Mouse (Mus musculus) intestine, postnatal 0 days (tissue): Measurements from ENCODE around the gene Parp16. TPM values are rescaled to one million over a fixed set of nuclear protein-coding genes. Genes with fewer than 3 reads are reported as not detected.

Experiments used
- ATAC-seq: fragments of 200-750 bp; cut with Nextera tagmentation; 2 replicates; pipeline ENCODE4 v1.8.0; 2017; ENCODE audit warnings: mild to moderate bottlenecking, moderate TSS enrichment, moderate library complexity
- H3K27ac ChIP-seq: fragments of 300-500 bp; sonication (generic); 2 replicates; pipeline ENCODE4 v1.5.1; 2014; ENCODE audit warnings: mild to moderate bottlenecking, low read depth, low read length, moderate library complexity
- H3K27me3 ChIP-seq: fragments of 300-500 bp; sonication (generic); replicated peaks from 2 replicates; pipeline ENCODE4 v1.6.1; 2014; ENCODE audit warnings: low read length, mixed read lengths; ENCODE audit not compliant: control insufficient read depth, insufficient read depth
- H3K36me3 ChIP-seq: fragments of 300-500 bp; sonication (generic); 2 replicates; pipeline ENCODE4 v1.6.1; 2014; ENCODE audit warnings: mild to moderate bottlenecking, moderate library complexity; ENCODE audit not compliant: control insufficient read depth, insufficient read depth
- H3K4me1 ChIP-seq: fragments of 300-500 bp; sonication (generic); replicated peaks from 2 replicates; pipeline ENCODE4 v1.6.1; 2014; ENCODE audit warnings: antibody characterized with exemption, low read length, mixed read lengths; ENCODE audit not compliant: control insufficient read depth, insufficient read depth
- H3K4me2 ChIP-seq: fragments of 300-500 bp; sonication (generic); replicated peaks from 2 replicates; pipeline ENCODE4 v1.6.1; 2014; ENCODE audit warnings: low read depth, mild to moderate bottlenecking, moderate library complexity
- H3K4me3 ChIP-seq: fragments of 300-500 bp; sonication (generic); 2 replicates; pipeline ENCODE4 v1.5.1; 2014; ENCODE audit warnings: low read depth, low read length
- H3K9ac ChIP-seq: fragments of 300-500 bp; sonication (generic); 2 replicates; pipeline ENCODE4 v1.6.1; 2014; ENCODE audit warnings: mild to moderate bottlenecking, low read depth, low read length
- H3K9me3 ChIP-seq: fragments of 300-500 bp; sonication (generic); 2 replicates; pipeline ENCODE4 v1.6.1; 2016; ENCODE audit warnings: mixed run types; ENCODE audit not compliant: control insufficient read depth
- CTCF ChIP-seq: sonication (generic); IDR thresholded peaks from 2 replicates; pipeline ENCODE4 v1.5.1; 2016; ENCODE audit warnings: low read depth, mild to moderate bottlenecking, control low read depth, antibody characterized with exemption, moderate library complexity
- WGBS: fragments of 180-500 bp; shearing (Covaris S2); extraction: QIAGEN DNeasy Blood & Tissue Kit; methylation state at CpG from one replicate; pipeline ENCODE4 v1.1.7; 2014; 5-methylcytosine and 5-hydroxymethylcytosine counted together
- polyA plus RNA-seq: library from polyadenylated mRNA; unstranded; fragments of >200 nt; fragmentation: Nextera tagmentation; extraction: Ambion mirVana; gene quantifications from 2 replicates; pipeline ENCODE4 v1.2.1, GENCODE M21; 2015

Gene Parp16
- polyA plus RNA-seq, 1 experiment from 2014 or later: 9.9 TPM

DNA sequence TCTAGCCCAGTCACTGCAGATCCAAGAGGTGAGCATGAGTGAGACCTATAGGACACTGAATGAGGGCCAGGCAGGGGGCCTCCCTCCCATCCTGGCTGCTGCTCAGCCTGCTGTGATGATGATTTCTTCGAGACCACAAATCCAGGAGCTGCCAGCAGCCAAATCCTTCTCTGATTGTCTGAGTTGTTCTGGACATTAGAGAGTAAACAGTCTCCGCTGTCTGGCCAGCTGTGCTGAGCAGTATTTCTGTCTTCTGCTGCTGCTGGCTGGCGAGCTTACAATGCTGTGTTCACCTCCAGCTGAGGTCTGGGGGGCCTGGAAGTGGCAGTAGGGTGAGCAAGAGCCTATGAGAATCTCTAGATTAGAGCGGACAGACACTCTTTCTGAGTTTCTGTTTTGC, 48.1 kb downstream of the Parp16 start:
- no peak for TF ChIP-seq CTCF
- Histone ChIP-seq H3K4me2 (no peak overlapping the region), H3K36me3 (peaks cover 5% of the 10 kb centered on the region; the same call in 1 of the 2 replicates), H3K4me3 (no peak overlapping the region), H3K27me3 (no peaks in the 10 kb centered on the region), H3K9me3 (no peaks in the 10 kb centered on the region), H3K4me1 (no peaks in the 10 kb centered on the region), H3K9ac (no peak overlapping the region), H3K27ac (no peak overlapping the region)
- WGBS: 59% methylated on average over 4 of the region's 4 CpGs
- ATAC-seq: no peak

DNA sequence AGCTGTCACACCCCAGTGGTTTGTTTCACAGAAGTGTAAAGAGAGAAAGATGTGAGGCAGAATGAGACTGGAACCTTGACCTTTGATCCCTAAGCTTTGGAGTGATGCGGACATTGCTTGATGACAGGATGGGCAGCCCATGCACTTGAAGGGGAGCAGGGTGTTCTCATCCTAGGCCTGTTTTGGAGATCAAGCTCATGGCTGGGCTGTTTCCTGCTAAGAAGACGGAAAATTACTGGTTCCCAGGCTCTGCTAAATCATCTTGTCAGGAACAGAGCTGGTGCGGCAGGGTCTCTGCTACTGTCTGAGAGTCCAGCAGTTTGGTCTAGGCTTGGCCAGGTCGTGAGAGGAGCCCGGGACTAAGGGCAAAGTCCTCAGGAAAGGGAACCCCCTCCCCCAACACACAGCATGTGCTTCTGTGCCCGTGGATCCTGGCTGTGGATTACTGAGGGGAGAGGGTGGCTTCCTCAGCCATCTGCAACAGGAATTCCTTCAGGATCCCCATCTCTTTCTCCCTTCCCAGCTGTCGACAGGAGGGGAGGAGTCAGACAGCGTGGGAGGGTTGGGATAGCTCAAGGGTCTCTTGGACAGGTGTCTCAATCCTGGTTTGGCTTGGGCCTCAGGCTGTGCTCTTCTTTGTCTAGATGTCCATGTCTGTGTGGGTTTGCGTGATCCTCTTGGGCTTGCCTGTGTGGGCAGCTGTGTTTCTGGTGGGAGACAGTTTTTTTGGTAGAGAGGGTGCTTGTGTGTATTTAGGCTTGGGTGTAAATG, 49.1 kb downstream of the Parp16 start:
- WGBS: 34% methylated on average over 9 of the region's 9 CpGs
- Histone ChIP-seq H3K4me1 (no peaks in the 10 kb centered on the region), H3K4me3 (no peak overlapping the region), H3K27ac (no peak overlapping the region), H3K36me3 (no peaks in the 10 kb centered on the region), H3K9ac (no peak overlapping the region), H3K4me2 (no peak overlapping the region), H3K9me3 (no peaks in the 10 kb centered on the region), H3K27me3 (no peaks in the 10 kb centered on the region)
- ATAC-seq: no peak
- no peak for TF ChIP-seq CTCF

DNA sequence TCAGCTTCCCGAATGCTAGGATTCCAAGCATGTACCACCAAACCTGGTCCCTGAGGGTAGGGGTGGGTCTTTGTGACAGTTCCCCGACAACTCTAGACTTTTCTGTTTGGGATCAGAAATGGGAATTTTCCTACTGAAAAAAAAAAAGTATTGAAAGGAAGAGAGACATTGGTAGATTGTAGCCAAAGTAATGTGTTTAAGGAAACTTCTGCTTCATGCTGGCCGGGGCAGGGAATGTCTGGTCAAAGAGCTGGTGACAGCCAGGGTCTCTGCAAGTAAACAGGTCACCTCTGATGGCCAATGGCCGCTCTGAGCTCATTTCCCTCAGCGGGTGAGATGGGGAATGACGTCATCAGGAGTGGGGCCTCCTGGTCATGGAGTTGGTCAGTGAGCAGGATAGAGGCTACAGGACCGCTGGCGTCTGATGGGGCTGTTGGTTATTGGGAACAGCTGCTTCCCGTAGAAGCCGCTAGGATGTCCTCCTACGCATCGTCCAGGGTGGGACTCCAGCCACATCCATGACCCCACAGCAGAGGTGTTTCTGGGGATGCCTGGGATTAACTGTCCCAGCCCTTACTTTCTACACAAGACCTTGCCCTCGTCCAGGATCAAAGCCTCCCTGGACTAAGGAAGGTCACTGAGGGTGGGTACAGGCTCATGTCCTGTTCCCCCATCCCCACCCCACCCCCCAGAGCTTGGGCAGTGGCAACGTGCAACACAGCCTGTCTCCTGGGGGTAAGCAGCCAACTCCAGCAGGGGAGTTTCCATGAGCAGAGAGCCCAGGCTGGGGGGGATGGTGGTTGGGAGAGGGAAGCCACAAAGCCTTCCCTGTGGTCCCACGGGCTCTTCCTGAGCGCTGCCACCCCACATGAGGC, 52.6 kb downstream of the Parp16 start:
- no peak for ATAC-seq
- no peak overlapping the region for H3K4me2 ChIP-seq
- H3K4me1 ChIP-seq: no peaks in the 10 kb centered on the region
- no peak overlapping the region for H3K9ac ChIP-seq
- H3K27ac ChIP-seq: no peak overlapping the region
- H3K27me3 ChIP-seq: no peaks in the 10 kb centered on the region
- WGBS: 71% methylated on average over 16 of the region's 16 CpGs
- H3K36me3 ChIP-seq: no peaks in the 10 kb centered on the region
- H3K9me3 ChIP-seq: no peaks in the 10 kb centered on the region
- no peak for TF ChIP-seq CTCF
- no peak overlapping the region for H3K4me3 ChIP-seq

DNA sequence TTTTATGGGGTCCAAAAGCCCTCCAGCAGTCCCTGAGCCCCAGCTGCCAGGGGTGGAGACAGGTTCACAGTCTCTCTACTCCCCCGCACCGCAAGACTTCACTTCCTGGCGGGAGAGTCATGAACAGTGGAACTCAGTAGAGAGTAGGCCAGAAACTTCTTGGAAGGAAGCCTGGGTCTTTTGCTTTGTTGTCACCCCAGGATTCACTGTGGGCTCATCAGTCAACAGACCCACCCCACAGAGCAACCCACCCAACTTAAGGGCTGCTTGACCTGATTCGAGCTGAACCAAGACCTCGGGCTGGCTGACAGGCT, 53.2 kb downstream of the Parp16 start:
- 85% methylated on average over 5 of the region's 5 CpGs for WGBS

DNA sequence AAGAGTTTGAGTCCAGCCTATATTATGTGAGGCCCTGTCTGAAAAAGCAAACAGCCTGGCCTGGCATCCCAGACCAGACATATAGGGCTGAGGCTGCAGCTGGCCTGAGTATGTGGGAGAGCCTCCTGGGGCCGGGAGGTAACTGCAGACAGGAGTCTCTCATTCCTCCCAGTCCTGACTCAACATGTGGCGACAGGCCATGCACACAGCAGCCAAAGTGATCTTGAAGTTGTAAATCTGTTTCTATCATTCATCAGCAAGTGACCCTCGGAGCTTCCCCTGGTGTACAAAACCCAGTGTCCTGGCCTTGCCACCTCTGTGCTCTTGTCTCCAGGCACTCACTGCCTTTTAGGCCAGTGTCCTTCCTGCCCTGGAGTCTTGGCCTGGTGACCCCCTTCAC, 56.9 kb downstream of the Parp16 start:
- no peak for ATAC-seq
- WGBS: 79% methylated on average over 3 of the region's 3 CpGs

More for the DNA sequence above, 53.2 kb downstream of the Parp16 start:
- Histone ChIP-seq H3K4me1 (no peaks in the 10 kb centered on the region), H3K9ac (no peak overlapping the region), H3K4me3 (no peak overlapping the region), H3K4me2 (no peak overlapping the region), H3K36me3 (no peaks in the 10 kb centered on the region), H3K27me3 (no peaks in the 10 kb centered on the region), H3K27ac (no peak overlapping the region), H3K9me3 (no peaks in the 10 kb centered on the region)
- ATAC-seq: no peak
- TF ChIP-seq CTCF: no peak

DNA sequence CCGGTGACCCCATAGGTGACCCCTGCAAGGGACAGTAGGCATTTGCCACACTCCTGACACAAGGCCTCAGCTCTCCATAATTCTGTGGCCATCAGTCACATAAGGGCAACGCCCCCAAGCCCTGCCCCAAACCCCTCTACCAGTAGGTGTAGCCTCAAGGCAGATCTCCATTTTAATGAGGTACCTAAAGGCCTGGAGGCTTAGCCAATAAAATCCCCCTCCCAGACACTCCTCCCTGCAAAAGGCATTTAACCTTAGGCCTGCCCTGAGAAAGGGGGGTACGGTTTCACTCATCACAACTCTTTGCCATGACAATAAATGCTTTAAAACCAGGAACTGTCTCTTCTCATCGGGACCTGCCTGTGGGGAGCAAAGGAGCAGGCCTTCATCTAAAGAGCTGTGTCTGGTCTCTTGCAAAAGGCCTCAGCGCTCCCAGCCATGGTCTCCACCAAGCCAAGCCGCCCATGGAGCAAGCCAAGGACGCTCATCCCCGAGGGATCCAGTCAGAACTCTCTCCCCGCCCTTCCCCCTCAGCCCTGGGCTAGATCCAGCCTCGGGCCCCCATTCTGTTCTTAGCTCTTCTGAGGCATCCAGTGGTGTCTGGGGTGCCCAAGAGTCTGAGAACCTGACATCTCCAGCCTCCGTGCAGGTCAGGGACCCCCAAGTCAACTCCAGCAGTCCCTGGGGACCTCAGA, 60.9 kb downstream of the Parp16 start:
- WGBS: 73% methylated on average over 11 of the region's 11 CpGs
- no peak overlapping the region for H3K4me2 ChIP-seq
- no peak for TF ChIP-seq CTCF
- no peaks in the 10 kb centered on the region for H3K9me3 ChIP-seq
- ATAC-seq: no peak
- H3K4me3 ChIP-seq: no peak overlapping the region
- no peaks in the 10 kb centered on the region for H3K36me3 ChIP-seq
- H3K27ac ChIP-seq: no peak overlapping the region
- no peak overlapping the region for H3K9ac ChIP-seq
- H3K4me1 ChIP-seq: no peaks in the 10 kb centered on the region
- H3K27me3 ChIP-seq: no peaks in the 10 kb centered on the region

More for the DNA sequence above, 56.9 kb downstream of the Parp16 start:
- no peaks in the 10 kb centered on the region for H3K27me3 ChIP-seq
- H3K27ac ChIP-seq: no peak overlapping the region
- no peak overlapping the region for H3K4me3 ChIP-seq
- no peaks in the 10 kb centered on the region for H3K9me3 ChIP-seq
- no peak overlapping the region for H3K4me2 ChIP-seq
- TF ChIP-seq CTCF: no peak
- no peaks in the 10 kb centered on the region for H3K36me3 ChIP-seq
- H3K4me1 ChIP-seq: no peaks in the 10 kb centered on the region
- H3K9ac ChIP-seq: no peak overlapping the region
